Mouse (Mus musculus) limb, embryonic 12.5 days (tissue): ENCODE data around the gene Col25a1. TPM values are rescaled to one million over a fixed set of nuclear protein-coding genes. Genes with fewer than 3 reads are reported as not detected.

Experiments used
- ATAC-seq: fragments of 200-750 bp; cut with Nextera tagmentation; 2 replicates; pipeline ENCODE4 v1.8.0; 2017; ENCODE audit warnings: low read depth, moderate TSS enrichment; ENCODE audit not compliant: insufficient number of reproducible peaks, insufficient read depth, low FRiP score, low TSS enrichment
- H3K27ac ChIP-seq: fragments of 300-500 bp; sonication (generic); 2 replicates; pipeline ENCODE4 v1.5.1; 2016; ENCODE audit warnings: mild to moderate bottlenecking, moderate library complexity
- H3K27me3 ChIP-seq: fragments of 300-500 bp; sonication (generic); 2 replicates; pipeline ENCODE4 v1.6.1; 2016; ENCODE audit warnings: mild to moderate bottlenecking, moderate library complexity
- H3K36me3 ChIP-seq: fragments of 300-500 bp; sonication (generic); 2 replicates; pipeline ENCODE4 v1.6.1; 2016; ENCODE audit warnings: mild to moderate bottlenecking, moderate library complexity
- H3K4me1 ChIP-seq: fragments of 300-500 bp; sonication (generic); replicated peaks from 2 replicates; pipeline ENCODE4 v1.6.1; 2016
- H3K4me2 ChIP-seq: fragments of 300-500 bp; sonication (generic); 2 replicates; pipeline ENCODE4 v1.6.1; 2016; ENCODE audit warnings: mild to moderate bottlenecking, moderate library complexity
- H3K4me3 ChIP-seq: fragments of 300-500 bp; sonication (generic); replicated peaks from 2 replicates; pipeline ENCODE4 v1.5.1; 2016; ENCODE audit warnings: mild to moderate bottlenecking
- H3K9ac ChIP-seq: fragments of 300-500 bp; sonication (generic); replicated peaks from 2 replicates; pipeline ENCODE4 v1.6.1; 2016; ENCODE audit warnings: mild to moderate bottlenecking, moderate library complexity
- H3K9me3 ChIP-seq: fragments of 300-500 bp; sonication (generic); 2 replicates; pipeline ENCODE4 v1.6.1; 2016; ENCODE audit warnings: mild to moderate bottlenecking, moderate library complexity
- WGBS: fragments of 180-500 bp; shearing (Covaris S2); methylation state at CpG from one replicate; pipeline ENCODE4 v1.1.7; 2016; 5-methylcytosine and 5-hydroxymethylcytosine counted together
- polyA plus RNA-seq: library from polyadenylated mRNA; unstranded; fragments of >200 nt; fragmentation: Nextera tagmentation; extraction: Ambion mirVana; gene quantifications from 2 replicates; pipeline ENCODE4 v1.2.1, GENCODE M21; 2016

Col25a1 gene
- polyA plus RNA-seq, 1 experiment from 2014 or later: 43.2 TPM

DNA sequence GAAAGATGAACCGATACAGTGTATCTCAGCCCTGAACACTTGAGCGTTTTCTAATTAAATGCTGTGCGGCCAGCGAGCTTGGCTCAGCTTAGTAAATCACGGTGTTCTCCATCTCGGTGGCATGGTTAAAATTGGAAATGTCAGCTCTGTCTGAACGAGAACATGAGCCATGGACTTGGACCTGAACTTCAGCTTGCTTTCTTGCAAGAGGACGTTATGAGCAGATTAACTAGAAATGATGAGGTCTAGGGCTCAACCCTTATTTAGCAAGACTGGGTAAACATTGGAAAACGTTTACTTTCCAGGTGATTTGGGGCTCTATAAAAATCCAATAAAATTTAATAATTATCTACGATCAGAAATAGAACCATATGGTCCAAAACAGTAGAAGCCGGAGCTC lies 83.3 kb downstream of the Col25a1 start:
- H3K27me3 ChIP-seq: no peaks in the 10 kb centered on the region
- ATAC-seq: no peak
- WGBS: 66% methylated on average over 11 of the region's 11 CpGs

GRCm38 (mm10) chr3:130216141-130216540 lies 84.8 kb downstream of the Col25a1 start:
- Histone ChIP-seq H3K4me1 (no peaks in the 10 kb centered on the region), H3K27me3 (no peaks in the 10 kb centered on the region), H3K9ac (no peak overlapping the region), H3K4me2 (no peak overlapping the region), H3K36me3 (0 out of 2 replicates have a peak, but pooled peaks cover 2% of the 10 kb centered on the region), H3K9me3 (no peaks in the 10 kb centered on the region; the same call in 1 of the 2 replicates), H3K4me3 (no peak overlapping the region), H3K27ac (no peak overlapping the region)
- no peak for ATAC-seq

More for the DNA sequence above, 83.3 kb downstream of the Col25a1 start:
- Histone ChIP-seq H3K4me3 (no peak overlapping the region), H3K4me2 (no peak overlapping the region), H3K36me3 (0 out of 2 replicates have a peak, but pooled peaks cover 2% of the 10 kb centered on the region), H3K9me3 (no peaks in the 10 kb centered on the region), H3K4me1 (no peaks in the 10 kb centered on the region), H3K9ac (no peak overlapping the region), H3K27ac (no peak overlapping the region)

DNA sequence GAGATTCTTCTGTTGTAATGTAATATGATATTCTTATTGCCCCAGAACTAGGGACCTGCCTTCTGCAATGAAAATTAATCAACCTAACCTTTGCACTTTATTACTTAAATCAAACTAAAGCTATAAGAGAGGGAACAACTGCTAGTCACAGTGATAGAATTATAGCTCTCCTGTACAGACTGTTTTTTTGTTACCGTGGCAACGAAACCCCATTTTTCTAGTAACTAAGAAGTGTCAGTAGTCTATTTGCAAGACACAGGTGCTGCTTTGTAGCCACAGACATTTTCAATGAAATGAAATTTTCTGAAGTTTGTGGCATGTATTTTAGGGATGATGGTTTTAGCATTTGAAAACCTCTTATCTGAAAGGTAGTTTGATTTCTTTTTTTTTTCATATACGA lies 85.3 kb downstream of the Col25a1 start:
- no peak overlapping the region for H3K4me3 ChIP-seq
- H3K27ac ChIP-seq: no peak overlapping the region
- no peaks in the 10 kb centered on the region; the same call in 1 of the 2 replicates for H3K9me3 ChIP-seq
- no peaks in the 10 kb centered on the region for H3K4me1 ChIP-seq
- no peak overlapping the region for H3K4me2 ChIP-seq
- 0 out of 2 replicates have a peak, but pooled peaks cover 2% of the 10 kb centered on the region for H3K36me3 ChIP-seq
- no peak for ATAC-seq
- H3K27me3 ChIP-seq: no peaks in the 10 kb centered on the region
- no peak overlapping the region for H3K9ac ChIP-seq
- WGBS: 96% methylated on average over 3 of the region's 3 CpGs

DNA sequence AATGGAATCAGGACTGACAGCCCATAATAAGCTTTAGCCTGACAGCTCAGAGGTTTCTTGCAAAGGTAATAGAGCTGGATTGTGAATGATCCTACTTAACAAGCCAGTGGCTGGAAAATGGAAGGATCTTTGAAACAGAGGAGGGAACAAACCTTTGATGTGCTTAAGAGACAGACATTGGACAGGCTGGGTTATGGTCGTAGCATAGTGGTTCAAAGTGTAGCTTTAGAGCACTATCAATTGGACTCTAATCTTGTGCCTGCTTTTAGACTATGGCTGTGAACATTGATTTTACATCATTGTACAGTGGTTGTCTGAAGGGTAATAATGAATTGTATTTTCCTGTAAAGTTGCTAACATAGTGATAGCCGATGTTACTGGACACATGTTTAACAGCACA lies 86.4 kb downstream of the Col25a1 start:
- H3K9me3 ChIP-seq: no peaks in the 10 kb centered on the region; the same call in 1 of the 2 replicates
- peaks cover 2% of the 10 kb centered on the region; the same call in 1 of the 2 replicates for H3K36me3 ChIP-seq
- no peaks in the 10 kb centered on the region for H3K4me1 ChIP-seq
- no peak overlapping the region for H3K4me2 ChIP-seq
- no peaks in the 10 kb centered on the region for H3K27me3 ChIP-seq
- WGBS: 84% methylated on average over 2 of the region's 2 CpGs
- no peak for ATAC-seq
- H3K4me3 ChIP-seq: no peak overlapping the region
- no peak overlapping the region for H3K9ac ChIP-seq
- H3K27ac ChIP-seq: no peak overlapping the region

GRCm38 (mm10) chr3:130218232-130218728 lies 87.0 kb downstream of the Col25a1 start:
- Histone ChIP-seq H3K4me3 (no peak overlapping the region), H3K4me2 (no peak overlapping the region), H3K9me3 (no peaks in the 10 kb centered on the region; the same call in 1 of the 2 replicates), H3K27me3 (no peaks in the 10 kb centered on the region), H3K27ac (no peak overlapping the region), H3K9ac (no peak overlapping the region), H3K36me3 (peaks cover 2% of the 10 kb centered on the region; the same call in 1 of the 2 replicates), H3K4me1 (no peaks in the 10 kb centered on the region)
- 71% methylated on average over 5 of the region's 5 CpGs for WGBS
- no peak for ATAC-seq

GRCm38 (mm10) chr3:130220811-130221210 lies 89.5 kb downstream of the Col25a1 start:
- Histone ChIP-seq H3K4me2 (no peak overlapping the region), H3K4me3 (no peak overlapping the region), H3K27me3 (no peaks in the 10 kb centered on the region), H3K4me1 (no peaks in the 10 kb centered on the region), H3K27ac (no peak overlapping the region), H3K9me3 (no peaks in the 10 kb centered on the region; the same call in 1 of the 2 replicates), H3K36me3 (peaks cover 11% of the 10 kb centered on the region), H3K9ac (no peak overlapping the region)
- no peak for ATAC-seq
- 91% methylated on average over 3 of the region's 3 CpGs for WGBS

GRCm38 (mm10) chr3:130228186-130228585 lies 96.9 kb downstream of the Col25a1 start:
- H3K4me1 ChIP-seq: no peaks in the 10 kb centered on the region
- peaks cover 11% of the 10 kb centered on the region for H3K36me3 ChIP-seq
- WGBS: 91% methylated on average over 9 of the region's 9 CpGs

GRCm38 (mm10) chr3:130232944-130233343 lies 101.6 kb downstream of the Col25a1 start:
- Histone ChIP-seq H3K36me3 (no peaks in the 10 kb centered on the region), H3K27ac (no peak overlapping the region), H3K4me2 (no peak overlapping the region), H3K4me3 (no peak overlapping the region), H3K27me3 (no peaks in the 10 kb centered on the region), H3K9ac (no peak overlapping the region), H3K9me3 (no peaks in the 10 kb centered on the region), H3K4me1 (no peaks in the 10 kb centered on the region; the same call in 1 of the 2 replicates)
- no peak for ATAC-seq
- WGBS: 93% methylated on average over 7 of the region's 7 CpGs

More at GRCm38 (mm10) chr3:130228186-130228585, 96.9 kb downstream of the Col25a1 start:
- H3K9ac ChIP-seq: no peak overlapping the region
- H3K27ac ChIP-seq: no peak overlapping the region
- ATAC-seq: no peak
- H3K4me2 ChIP-seq: no peak overlapping the region
- H3K27me3 ChIP-seq: no peaks in the 10 kb centered on the region
- no peak overlapping the region for H3K4me3 ChIP-seq
- no peaks in the 10 kb centered on the region for H3K9me3 ChIP-seq

DNA sequence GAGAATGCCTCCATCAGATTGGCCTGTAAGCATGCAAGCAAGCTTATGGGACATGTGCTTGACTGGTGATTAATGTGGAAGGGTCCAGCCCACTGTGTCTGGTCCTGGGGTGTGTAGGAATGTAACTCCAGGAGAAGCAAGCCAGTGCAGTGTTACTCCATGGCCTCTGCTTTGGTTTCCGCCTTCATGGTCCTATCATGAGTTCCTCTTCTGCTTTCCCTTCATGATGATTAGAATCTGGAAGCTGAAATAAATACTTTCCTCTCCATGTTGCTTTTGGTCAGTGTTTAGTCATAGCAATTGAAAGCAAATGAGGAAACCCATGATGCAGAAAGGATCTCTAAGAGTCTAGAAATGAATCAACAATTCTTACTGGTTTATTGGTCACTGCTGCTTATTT lies 103.9 kb downstream of the Col25a1 start:
- ATAC-seq: no peak
- 88% methylated on average over 1 of the region's 1 CpGs for WGBS
- Histone ChIP-seq H3K4me3 (no peak overlapping the region), H3K36me3 (no peaks in the 10 kb centered on the region), H3K4me2 (no peak overlapping the region), H3K9me3 (no peaks in the 10 kb centered on the region), H3K4me1 (no peaks in the 10 kb centered on the region; the same call in 1 of the 2 replicates), H3K9ac (no peak overlapping the region), H3K27ac (no peak overlapping the region), H3K27me3 (no peaks in the 10 kb centered on the region)

DNA sequence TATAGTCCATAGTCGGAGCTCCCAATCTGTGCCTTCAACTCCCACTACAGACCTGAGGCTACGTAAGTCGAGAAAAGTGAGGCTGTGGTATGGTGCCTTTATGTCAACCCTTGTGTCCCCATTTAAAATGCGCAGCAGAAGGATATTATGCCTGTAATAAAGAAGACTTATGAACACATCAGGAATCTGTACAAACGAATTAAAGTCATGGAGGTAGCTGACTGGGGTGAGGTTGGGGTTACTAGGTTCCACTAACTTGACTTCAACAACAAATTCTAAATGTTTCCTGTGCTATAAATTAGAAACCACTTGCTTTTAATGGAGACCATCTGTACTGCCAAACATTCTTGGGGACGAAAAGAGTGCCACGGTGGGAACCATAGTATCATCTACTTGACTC lies 104.8 kb downstream of the Col25a1 start:
- no peaks in the 10 kb centered on the region; the same call in 1 of the 2 replicates for H3K4me1 ChIP-seq
- no peak overlapping the region for H3K27ac ChIP-seq
- no peak for ATAC-seq
- no peak overlapping the region for H3K4me3 ChIP-seq
- H3K9me3 ChIP-seq: no peaks in the 10 kb centered on the region
- no peaks in the 10 kb centered on the region for H3K36me3 ChIP-seq
- 25% methylated on average over 7 of the region's 7 CpGs for WGBS
- no peak overlapping the region for H3K9ac ChIP-seq
- H3K4me2 ChIP-seq: no peak overlapping the region
- no peaks in the 10 kb centered on the region for H3K27me3 ChIP-seq

- H3K27me3 ChIP-seq: no peaks in the 10 kb centered on the region
Observed at GRCm38 (mm10) chr3:130237852-130238251, 106.6 kb downstream of the Col25a1 start.

DNA sequence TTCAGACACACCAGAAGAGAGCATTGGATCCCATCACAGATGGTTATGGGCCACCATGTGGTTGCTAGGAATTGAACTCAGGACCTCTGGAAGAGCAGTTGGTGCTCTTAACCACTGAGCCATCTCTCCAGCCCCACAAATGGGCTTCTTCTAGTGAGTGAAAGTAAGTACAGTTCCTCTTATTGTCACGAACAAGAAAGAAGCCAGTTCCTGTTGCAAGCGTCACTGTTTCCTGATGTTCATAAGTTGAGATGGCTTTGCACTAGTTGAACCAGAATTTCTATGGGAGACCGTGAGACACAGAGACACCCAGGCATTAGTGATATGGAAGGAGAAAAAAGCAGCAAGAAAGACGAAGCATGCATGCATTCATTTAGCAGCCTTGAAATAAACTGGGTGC lies 110.6 kb downstream of the Col25a1 start:
- Histone ChIP-seq H3K4me1 (no peaks in the 10 kb centered on the region; the same call in 1 of the 2 replicates), H3K9ac (no peak overlapping the region), H3K27ac (no peak overlapping the region), H3K9me3 (no peaks in the 10 kb centered on the region), H3K36me3 (no peaks in the 10 kb centered on the region), H3K27me3 (no peaks in the 10 kb centered on the region), H3K4me3 (no peak overlapping the region), H3K4me2 (no peak overlapping the region)
- no peak for ATAC-seq
- 87% methylated on average over 4 of the region's 4 CpGs for WGBS

More at GRCm38 (mm10) chr3:130237852-130238251, 106.6 kb downstream of the Col25a1 start:
- no peak for ATAC-seq
- H3K36me3 ChIP-seq: no peaks in the 10 kb centered on the region
- no peaks in the 10 kb centered on the region for H3K9me3 ChIP-seq
- no peak overlapping the region for H3K4me3 ChIP-seq
- H3K4me1 ChIP-seq: no peaks in the 10 kb centered on the region; the same call in 1 of the 2 replicates
- WGBS: 35% methylated on average over 1 of the region's 1 CpGs
- H3K9ac ChIP-seq: no peak overlapping the region
- no peak overlapping the region for H3K27ac ChIP-seq
- no peak overlapping the region for H3K4me2 ChIP-seq
